Mouse (Mus musculus): ENCODE data around the gene Dcaf6.
"Not testable (repeated sequence)": the region's sequence is repeated elsewhere in the genome, so short reads cannot be mapped to it uniquely, and the experiment has no call there.

The Dcaf6 gene

DNA sequence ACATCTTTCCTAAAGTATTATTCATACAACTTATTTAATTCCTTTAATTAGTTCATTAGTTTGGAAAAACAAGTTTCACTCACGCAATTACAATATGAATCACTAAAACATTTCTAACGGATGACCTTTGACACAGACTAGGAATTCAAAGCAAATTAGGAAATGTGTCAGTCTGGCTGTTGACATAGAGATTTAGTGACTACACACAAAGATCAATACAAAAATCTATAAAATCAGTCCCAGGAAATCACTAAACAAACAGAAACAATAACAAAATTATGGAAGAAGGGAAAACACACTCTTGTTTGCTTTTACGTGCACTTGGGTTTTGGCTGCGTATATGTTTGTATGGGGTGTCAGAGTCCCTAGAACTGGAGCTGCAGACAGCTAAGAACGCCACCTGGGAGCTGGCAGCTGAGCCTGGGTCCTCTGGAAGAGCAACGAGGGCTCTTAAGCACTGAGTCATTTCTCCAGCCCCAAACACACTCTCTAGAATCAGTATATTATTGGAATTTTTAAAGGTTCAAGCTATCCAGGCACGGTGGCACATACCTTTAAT lies 38.8 kb downstream of the Dcaf6 start:
- DNase-seq (ENCODE audit: inconsistent ontology term), result no peak

DNA sequence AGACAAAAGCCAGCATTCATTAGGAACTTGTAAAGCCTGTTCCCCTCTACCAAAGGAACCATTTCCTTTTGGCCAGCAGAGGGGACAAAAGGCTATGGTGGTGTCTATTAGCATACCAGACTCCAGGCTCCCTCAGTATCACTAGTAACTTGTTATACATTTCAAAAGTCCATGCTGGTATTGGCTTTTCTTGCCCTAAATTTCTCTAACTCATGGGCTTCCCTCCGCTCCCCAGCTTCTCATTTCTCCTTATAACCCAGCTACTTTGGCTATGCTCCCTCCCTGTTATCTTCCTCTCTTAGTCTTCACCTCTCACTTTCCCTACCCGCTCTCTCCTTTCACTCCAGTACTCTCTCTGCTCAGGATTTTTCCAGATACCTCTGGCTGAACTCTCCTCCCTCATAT lies 63.9 kb downstream of the Dcaf6 start:
- DNase-seq (ENCODE audit: inconsistent ontology term), result no peak

DNA sequence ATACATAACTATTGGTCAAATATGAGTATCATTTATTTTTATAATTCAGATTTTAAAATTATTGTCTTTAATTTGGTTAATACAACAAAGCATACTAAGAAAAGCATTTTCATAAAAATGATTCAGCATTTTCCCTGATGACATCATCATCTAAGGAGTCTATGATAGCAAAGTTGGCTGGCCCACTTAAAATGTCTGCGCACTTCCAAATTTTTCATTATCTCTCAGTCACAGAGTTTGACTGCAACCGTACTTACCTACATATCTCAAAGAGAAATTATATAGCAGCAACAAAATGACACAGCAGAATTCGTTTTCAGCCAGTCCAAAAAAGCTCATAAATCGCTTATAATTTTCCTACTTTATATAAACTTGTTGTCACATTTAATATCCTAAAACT lies 64.3 kb downstream of the Dcaf6 start:
- no peak for DNase-seq (ENCODE audit: inconsistent ontology term)

DNA sequence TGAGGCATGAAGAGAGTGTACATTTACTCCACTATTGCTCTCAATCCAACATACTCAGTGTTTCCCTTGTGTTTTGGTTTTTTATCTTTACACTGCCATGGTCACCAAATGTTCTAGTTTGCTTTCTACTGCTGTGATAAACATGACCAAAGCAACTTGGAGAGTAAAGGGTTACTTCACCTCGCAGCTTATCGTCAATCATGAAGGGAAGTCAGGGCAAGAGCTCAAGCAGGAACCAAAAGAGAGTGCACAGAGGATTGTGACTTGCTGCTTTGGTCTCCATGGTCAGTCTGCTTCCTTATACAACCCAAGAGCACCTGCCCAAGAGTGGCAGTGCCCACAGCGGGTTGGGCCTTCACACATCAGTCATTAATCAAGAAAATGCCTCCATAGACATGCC lies 65.4 kb downstream of the Dcaf6 start:
- DNase-seq (ENCODE audit: inconsistent ontology term), result no peak

DNA sequence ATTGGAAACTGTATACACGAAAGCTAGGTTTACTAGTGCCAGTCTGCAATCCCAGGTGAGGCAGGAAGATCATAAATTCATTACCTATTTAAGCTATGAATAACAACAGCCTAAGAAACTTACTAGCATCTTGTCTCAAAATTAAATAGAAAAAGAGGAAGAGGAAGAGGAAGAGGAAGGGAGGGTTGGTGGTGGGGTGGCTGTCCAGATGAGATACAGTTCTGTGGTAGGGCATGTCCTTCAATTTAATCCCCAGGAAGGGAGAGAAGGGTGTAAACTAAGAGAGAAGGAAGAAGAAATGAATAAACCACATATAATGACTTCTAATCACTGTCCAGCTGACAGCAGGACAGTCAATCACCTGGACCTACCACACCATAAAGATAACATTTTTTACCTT lies 67.2 kb downstream of the Dcaf6 start:
- DNase-seq (ENCODE audit: inconsistent ontology term), result no peak

DNA sequence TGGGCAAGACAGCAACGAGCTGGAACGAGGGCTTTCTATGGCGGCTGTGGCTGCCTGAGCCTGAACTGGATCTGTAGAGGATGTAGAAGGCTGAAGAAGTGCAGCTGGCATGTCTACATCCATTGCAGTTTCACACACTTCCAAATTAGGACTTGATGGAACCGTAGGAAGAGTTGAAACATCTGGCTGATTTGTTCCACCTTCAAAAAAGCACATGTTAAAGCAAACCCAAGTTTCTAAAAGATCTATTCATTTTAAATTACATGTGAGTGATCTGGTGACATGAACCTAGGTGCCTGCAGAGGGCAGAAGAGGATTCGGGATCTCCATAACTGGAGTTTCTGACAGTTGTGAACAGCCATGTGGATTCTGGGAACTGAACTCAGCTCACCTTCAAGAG lies 71.6 kb downstream of the Dcaf6 start:
- no peak for DNase-seq (ENCODE audit: inconsistent ontology term)

DNA sequence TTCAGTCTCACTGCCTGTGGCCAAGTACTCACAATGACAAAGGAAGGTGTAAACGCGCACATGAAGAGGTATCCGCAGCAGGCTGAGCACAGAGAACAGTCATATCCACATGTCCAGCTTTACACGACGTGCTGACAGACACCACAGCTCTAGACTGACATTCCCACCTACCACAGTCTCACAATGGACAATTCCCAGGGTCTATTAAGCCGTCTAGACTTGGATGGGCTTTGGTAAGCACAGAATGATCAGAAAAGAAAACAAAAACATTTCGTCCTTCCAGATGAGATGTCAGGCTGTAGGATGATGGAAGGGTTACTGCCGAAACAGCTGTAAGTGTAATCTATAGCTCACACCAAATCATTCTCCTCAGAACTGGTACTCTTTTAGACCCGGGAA lies 73.8 kb downstream of the Dcaf6 start:
- DNase-seq (ENCODE audit: inconsistent ontology term), result no peak

DNA sequence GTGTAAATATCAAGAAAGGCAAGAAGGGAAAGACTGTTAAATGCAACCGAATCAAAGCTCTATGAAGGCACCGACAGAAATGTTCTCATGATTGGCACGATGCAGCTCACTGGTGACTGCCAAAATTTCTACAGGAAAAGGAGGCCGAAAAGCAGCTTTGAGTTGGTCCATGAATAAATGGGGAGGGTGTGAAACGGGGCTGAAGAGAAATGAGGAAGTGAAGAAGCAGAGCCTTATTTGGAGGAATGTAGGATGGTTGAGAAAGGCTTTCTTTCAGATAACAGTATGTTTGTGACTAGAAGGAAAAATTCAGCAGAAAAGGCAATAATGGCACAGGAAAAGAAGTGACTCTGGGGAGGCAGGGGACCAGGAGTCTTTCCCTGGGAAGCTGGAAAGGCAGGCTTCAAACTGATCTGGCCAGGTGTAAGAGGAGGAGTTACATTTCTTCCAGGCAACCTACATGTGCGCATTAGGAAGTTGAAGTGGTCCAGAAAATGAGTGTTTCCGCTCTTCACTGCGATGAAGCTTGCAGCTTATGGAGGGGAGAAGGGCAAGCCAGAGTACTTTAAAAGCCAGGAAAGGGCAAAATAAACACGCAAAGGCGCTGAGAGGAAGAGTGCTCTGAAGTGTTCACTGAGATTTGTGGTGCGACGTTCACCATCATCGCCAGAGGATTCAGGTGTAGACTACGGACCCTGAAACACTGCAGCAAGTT lies 74.3 kb downstream of the Dcaf6 start:
- DNase-seq (ENCODE audit: inconsistent ontology term), result no peak

DNA sequence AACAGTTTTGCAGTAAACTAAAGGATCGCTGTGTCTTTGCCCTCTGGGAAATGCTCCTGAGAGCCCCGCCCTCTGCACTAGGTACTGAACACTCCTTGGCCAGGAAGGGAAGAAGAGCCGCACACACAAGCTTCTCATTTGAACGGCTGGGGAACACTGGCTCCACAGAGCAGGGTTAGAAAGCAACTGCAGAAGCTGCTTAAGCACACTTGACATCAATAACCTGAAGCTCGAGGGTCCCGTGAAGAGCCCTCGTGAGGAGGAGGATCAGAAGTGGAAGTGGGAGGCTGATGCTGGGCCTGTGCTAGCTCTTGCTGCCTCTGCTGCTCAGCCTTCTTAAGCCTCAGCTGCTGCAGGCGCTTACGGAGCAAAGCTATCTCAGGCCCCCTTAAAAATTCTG lies 86.4 kb downstream of the Dcaf6 start:
- DNase-seq (ENCODE audit: inconsistent ontology term), result no peak

DNA sequence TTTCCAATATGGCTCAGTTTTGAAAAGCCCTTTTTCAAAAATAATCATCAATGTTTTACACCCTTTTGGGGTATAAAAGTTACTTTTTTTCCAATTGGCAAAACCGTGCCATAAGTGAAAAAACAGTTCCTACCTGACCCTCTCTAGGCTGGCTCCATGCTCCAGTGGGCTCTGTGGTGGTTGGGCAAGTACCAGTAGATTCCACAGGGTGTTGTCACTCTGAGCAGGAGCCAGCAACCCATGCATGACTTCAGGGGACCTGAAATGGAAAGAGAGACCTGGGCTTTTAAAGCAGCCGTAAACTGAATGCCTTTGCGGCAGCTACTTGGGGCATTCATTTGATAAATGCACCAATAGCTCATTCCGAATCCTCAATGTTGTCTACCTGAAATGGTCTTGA lies 89.3 kb downstream of the Dcaf6 start:
- DNase-seq (ENCODE audit: inconsistent ontology term), result peak; percentile 6

DNA sequence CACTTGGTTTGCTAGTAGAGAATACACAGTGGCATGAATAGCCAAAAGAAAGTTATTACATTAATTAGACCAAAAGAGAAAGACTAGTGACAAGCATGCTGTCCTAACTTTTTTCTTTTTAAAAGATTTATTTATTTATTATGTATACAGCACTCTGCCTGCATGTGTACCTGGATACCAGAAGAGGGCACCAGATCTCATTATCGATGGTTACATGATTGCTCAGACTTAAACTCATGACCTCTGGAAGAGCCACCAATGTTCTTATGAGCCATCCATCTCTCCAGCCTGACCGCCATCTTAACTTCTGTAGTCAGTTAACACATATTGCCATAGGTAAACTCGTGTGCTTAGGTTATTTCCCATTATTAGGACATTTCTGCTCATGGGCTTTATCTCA lies 95.2 kb downstream of the Dcaf6 start:
- no peak for DNase-seq (ENCODE audit: inconsistent ontology term)

DNA sequence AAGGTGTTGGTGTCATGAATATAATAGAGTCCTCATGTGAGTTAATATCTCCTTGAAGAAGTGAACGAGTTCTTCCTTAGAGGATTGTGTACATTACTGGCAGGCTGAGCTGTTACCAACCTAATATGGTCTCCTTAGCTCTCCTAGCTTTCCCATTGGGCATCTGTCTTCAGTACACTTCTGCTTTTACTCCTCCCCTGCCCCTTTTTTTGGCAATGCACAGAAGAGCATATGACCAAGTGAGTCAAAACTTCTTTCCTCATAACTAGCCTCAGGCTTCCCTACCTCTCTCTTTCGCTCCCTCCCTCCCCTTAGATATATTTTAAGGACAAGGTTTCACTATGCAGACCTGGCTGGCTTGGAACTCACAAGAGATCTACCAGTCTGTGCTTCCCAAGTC lies 97.0 kb downstream of the Dcaf6 start:
- DNase-seq (ENCODE audit: inconsistent ontology term), result no peak

DNA sequence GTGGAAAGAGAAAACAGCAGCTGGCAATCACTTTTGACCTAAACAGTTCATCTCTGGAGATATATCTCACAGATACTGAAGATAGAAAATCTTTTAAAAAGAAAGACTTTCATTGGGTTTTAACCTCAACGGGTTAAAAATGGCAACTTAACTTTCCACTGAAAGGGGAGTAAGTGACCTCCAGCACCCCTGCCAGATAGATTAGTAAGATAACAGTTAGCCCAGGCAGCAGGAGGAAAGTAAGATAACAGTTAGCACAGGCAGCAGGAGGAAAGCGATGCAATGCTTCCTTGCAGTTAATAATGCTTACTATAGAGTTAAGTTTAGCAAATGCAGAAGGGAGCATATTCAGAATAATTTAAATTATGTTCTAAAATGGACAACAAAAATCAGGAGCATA lies 103.9 kb downstream of the Dcaf6 start:
- no peak for DNase-seq (ENCODE audit: inconsistent ontology term)

DNA sequence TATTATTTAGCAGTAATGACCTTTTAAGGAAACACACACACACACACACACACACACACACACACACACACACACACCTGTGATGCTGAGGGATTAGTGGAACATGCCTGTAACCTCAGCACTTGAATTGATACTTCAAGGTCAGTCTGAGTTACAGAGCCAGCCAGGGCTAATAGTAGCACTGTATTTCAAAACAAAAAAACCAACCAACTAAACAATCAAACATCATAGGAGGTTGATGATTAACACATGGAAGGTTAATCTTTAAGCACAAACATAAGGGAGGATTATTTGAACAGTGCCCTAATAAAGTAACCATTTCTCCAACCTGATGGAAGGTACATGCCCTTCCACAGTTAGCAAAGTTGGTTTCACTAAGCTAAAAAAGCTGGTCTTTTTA lies 111.6 kb downstream of the Dcaf6 start:
- no peak for DNase-seq (ENCODE audit: inconsistent ontology term)

DNA sequence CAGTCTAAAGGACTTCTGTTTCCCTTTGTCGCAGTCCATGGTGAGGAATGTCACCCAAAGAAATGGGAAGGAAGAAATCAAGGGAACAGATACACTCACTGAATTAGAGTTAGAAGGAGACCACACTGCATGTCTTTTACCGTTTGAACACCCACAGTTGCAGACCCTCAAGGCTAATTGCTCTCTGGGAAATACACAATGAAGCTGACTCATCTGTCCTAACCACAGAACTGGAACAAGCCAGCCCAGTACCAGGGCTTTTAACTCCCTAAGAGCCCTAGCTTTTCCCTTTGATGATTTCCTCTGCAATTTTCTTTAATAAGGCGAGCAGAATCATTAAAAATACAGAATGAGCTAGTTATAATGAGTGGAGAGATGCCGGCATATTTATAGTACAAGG lies 115.8 kb downstream of the Dcaf6 start:
- DNase-seq (ENCODE audit: inconsistent ontology term), result peak; percentile 95

DNA sequence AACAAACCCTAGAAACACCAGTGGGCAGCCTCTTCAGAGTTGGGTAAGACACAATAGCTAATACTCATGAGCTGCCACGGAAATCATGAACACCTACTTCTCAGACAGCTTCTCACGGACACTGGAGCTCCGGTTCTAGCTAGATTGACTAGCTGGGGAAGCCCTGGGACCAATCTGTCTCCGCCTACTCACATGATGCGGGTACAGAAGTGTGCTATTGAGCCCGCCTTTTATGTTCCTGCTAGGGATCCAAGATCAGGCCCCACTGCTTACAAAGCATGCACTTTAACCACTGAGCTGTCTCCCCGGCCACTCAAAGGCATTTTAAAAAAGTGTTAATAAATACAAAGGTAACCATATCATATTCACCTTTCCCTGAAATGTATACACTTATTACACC lies 118.1 kb downstream of the Dcaf6 start:
- DNase-seq (ENCODE audit: inconsistent ontology term), result no peak

DNA sequence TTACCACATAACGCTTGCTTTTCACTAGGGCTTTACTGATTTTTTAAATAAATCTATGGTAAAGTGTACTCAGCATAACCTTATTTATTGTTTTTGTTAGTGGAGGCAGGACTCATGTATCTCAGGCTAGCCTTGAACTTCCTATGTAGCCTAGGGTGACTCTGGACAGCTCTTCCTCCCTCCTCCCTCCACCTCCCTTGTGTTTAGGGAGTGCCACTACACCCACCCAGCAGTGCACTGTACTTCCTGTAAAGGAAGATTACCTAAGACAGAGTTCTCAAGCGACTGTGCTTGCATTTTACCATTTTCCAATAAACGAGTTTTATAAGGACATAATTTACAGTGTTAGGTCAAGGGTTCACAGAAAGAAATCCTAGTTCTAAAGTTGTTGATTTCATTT lies 127.5 kb downstream of the Dcaf6 start:
- DNase-seq (ENCODE audit: inconsistent ontology term), result no peak

DNA sequence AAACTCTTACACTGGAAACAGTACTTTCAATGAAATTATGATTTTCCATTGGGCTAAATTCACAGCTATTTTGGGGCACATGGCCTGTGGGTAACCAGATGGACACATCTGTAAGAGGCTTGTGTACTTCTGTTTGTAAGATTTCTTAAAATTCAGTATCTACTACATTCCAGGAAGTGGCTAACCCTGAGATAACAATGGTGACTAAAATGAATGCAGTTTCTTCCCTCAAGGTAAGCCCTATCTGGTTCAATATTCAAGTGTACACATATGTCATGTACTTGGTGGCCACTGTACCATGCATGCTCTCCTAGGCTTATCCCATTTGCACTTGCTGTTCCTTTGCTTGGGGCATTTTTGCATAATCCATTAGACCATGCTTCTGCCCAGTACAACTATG lies 129.4 kb downstream of the Dcaf6 start:
- no peak for DNase-seq (ENCODE audit: inconsistent ontology term)

DNA sequence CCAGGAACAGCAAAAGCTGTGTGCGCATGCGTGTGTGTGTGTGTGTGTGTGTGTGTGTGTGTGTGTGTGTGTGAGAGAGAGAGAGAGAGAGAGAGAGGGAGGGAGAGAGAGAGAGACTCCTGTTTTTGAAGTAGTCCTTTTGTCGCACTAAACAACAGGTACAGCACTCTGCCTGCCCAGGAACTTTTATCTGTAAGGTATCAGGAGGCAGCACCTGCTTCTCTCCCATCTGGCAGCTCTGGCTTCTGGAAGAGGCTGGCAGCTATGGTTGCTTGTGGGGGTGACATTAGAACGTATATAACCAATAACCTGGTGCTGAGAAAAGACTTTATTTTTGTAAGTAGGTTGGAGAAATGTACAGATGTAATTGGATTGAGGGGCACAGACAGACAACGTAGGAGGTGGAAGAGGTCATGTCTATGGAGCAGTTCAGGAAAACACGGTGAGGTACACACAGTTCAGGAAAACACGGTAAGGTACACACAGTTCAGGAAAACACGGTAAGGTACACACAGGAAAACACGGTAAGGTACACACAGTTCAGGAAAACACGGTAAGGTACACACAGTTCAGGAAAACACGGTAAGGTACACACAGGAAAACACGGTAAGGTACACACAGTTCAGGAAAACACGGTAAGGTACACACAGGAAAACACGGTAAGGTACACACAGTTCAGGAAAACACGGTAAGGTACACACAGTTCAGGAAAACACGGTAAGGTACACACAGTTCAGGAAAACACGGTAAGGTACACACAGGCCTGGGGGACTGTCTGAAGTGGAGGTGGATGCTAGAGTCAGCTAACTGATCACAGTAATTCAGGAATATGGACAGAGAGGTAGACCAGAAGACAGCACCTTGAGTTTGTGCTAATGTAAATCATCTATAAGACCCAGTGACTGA lies 131.6 kb downstream of the Dcaf6 start:
- DNase-seq (ENCODE audit: inconsistent ontology term), result not testable (repeated sequence)

DNA sequence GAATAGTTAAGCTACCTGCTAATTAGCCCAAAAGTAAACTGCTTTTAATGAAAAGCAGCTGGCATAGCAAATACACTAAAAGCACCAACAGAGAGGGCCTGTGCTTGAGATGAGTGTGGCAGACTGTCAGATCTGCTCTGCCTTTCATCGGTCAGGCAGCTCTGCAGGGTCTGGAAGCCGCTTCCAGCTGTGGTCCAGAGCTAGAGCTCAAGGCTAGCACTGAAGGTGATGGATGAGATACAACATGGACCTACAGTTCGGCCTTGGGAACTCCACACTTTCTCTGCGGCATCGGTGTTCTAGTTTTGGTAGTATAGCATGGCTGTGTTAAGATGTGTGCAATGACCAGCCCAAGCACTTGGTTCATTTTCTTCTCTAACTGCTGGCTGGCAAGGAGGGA lies 132.4 kb downstream of the Dcaf6 start:
- no peak for DNase-seq (ENCODE audit: inconsistent ontology term)

DNA sequence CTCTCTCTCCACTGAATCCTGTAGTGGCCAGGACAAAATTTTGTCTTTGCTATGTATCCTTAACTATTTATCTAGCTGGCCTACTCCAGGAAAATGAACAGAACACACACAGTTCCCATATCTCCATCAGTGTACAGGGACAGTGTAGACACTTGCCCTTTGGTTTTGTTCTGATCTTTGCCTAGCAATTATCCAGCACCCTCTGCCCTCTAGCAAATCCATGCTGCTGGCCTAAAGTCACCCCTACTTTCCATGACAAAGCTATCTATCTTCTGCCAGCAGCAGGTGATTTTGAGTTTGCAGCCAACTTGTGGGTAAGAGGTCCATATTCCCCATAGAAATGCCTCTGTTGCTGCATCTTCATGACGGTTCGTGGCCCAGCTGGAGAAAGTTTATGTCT lies 132.9 kb downstream of the Dcaf6 start:
- DNase-seq (ENCODE audit: inconsistent ontology term), result no peak

DNA sequence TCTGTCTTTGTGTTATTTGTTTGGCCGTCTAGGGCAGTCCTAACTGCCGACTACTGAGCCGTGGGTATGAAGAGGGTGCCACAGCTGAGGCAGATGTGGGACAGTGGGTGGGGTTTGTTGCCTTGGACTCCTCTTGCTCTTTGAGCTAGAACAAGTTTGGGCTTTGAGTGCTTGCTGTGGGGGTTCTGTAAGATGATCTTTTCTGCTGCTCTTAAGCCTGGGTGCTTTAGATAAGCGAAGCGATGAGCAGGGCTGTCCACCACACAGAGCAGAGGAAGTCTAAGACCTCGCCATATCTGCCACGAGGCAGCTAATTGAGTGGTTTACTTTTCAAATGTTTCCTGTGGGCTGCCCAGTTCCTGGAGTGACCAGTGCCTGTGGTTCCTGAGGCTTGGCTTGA lies 137.3 kb downstream of the Dcaf6 start:
- no peak for DNase-seq (ENCODE audit: inconsistent ontology term)

DNA sequence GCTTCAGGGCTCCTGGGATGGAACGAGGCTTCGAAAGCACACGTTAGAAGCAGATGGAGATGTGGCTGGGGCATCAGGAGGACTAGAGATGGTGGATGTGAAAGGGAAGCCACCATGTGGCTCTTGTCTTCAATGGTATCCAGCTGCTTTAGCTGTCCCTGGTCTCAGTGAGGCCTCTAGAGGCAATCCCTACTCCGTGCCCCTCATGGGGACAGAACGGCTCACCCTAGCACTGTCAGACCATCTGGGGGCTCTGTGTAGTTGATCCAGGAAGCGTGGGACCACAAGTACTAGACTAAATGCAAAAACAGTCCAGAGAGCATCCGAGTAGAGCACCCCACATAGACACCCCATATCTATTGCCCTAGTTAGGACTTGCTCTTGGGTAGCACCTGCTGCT lies 138.4 kb downstream of the Dcaf6 start:
- DNase-seq (ENCODE audit: inconsistent ontology term), result no peak

All from Muller cell, postnatal 12 days (primary cell).